Mouse (Mus musculus): ENCODE data around the gene Tm7sf3. TPM values are rescaled to one million over a fixed set of nuclear protein-coding genes. Genes with fewer than 3 reads are reported as not detected.

The Tm7sf3 gene
- polyA plus RNA-seq, 1 experiment from 2014 or later, result 26.2 TPM

DNA sequence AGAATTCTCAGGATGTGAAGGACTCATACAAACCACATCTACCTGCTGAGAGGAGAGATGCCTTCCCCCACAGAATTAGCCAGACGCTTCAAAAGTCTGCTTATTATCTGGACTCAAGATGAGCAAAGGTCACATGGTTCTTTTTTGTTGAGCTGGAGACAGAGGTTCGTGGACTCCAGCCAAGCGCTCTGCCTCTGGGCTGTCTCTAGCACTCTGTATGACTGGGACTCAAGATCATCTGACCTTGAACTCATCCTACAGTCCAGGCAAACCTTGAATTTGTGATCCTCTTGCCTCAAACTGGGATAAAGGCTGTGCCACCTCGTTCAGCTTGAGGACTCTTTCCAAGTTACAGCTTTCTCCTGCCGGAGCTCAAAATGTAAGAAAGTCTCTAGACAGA, 21.5 kb upstream of the Tm7sf3 start:
- H3K9me3 ChIP-seq (ENCODE audit: control insufficient read depth, low read length), result no peaks in the 10 kb centered on the region
- no peaks in the 10 kb centered on the region for H3K4me1 ChIP-seq (ENCODE audit: control insufficient read depth, insufficient read depth, low read length)
- ATAC-seq (ENCODE audit: low FRiP score), result no peak

DNA sequence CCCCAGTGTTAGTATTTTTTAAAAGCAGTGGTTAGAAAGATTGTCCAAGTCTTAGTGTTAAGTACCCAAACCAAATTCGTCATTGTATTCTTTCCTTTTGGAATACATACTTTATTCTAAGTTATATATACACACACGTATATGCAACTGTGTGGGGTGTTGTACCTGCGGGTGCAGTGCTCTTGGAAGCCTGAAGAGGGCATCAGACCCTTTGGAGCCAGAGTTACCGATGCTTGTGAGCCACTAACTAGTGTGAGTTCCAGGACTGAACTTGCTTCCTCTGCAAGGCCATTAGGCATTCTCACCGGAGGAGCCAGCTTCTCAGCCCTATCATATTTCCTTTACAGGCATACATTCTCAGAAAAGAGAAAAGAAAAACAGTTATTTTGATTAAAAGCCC, 20.1 kb upstream of the Tm7sf3 start:
- DNase-seq (ENCODE audit: low spot score, missing footprints), result no peak
- H3K4me2 ChIP-seq, result no peak overlapping the region
- H3K27me3 ChIP-seq (ENCODE audit: control insufficient read depth, insufficient read depth, low read length), result no peaks in the 10 kb centered on the region
- H3K4me1 ChIP-seq (ENCODE audit: control insufficient read depth, insufficient read depth, low read length), result no peaks in the 10 kb centered on the region
- H3K36me3 ChIP-seq (ENCODE audit: control insufficient read depth, insufficient read depth, low read length), result no peaks in the 10 kb centered on the region
- 41% methylated on average over 5 of the region's 5 CpGs for WGBS
- H3K9ac ChIP-seq (ENCODE audit: low read length), result no peak overlapping the region
- no peaks in the 10 kb centered on the region for H3K9me3 ChIP-seq (ENCODE audit: control insufficient read depth, low read length)
- no peak for ATAC-seq (ENCODE audit: low FRiP score)
- H3K27ac ChIP-seq (ENCODE audit: low read depth, low read length), result no peak overlapping the region
- no peak overlapping the region for H3K4me3 ChIP-seq (ENCODE audit: low read depth, low read length)

More for the DNA sequence above, 21.5 kb upstream of the Tm7sf3 start:
- no peaks in the 10 kb centered on the region for H3K27me3 ChIP-seq (ENCODE audit: control insufficient read depth, insufficient read depth, low read length)
- no peak overlapping the region for H3K4me2 ChIP-seq
- H3K27ac ChIP-seq (ENCODE audit: low read depth, low read length), result no peak overlapping the region
- no peak overlapping the region for H3K9ac ChIP-seq (ENCODE audit: low read length)
- WGBS, result 80% methylated on average over 5 of the region's 5 CpGs
- no peak for DNase-seq (ENCODE audit: low spot score, missing footprints)
- no peaks in the 10 kb centered on the region for H3K36me3 ChIP-seq (ENCODE audit: control insufficient read depth, insufficient read depth, low read length)
- no peak overlapping the region for H3K4me3 ChIP-seq (ENCODE audit: low read depth, low read length)

- Histone ChIP-seq H3K4me3 (ENCODE audit: low read depth, low read length) (no peak overlapping the region), H3K27me3 (ENCODE audit: control insufficient read depth, insufficient read depth, low read length) (no peaks in the 10 kb centered on the region), H3K4me1 (ENCODE audit: control insufficient read depth, insufficient read depth, low read length) (no peaks in the 10 kb centered on the region), H3K9me3 (ENCODE audit: control insufficient read depth, low read length) (no peaks in the 10 kb centered on the region), H3K4me2 (no peak overlapping the region), H3K27ac (ENCODE audit: low read depth, low read length) (no peak overlapping the region), H3K36me3 (ENCODE audit: control insufficient read depth, insufficient read depth, low read length) (no peaks in the 10 kb centered on the region), H3K9ac (ENCODE audit: low read length) (no peak overlapping the region)
- ATAC-seq (ENCODE audit: low FRiP score) (no peak), DNase-seq (ENCODE audit: low spot score, missing footprints) (no peak)
- WGBS, result 87% methylated on average over 5 of the region's 5 CpGs
These were observed 19.0 kb upstream of the Tm7sf3 start for GRCm38 (mm10) chr6:146661655-146662054.

DNA sequence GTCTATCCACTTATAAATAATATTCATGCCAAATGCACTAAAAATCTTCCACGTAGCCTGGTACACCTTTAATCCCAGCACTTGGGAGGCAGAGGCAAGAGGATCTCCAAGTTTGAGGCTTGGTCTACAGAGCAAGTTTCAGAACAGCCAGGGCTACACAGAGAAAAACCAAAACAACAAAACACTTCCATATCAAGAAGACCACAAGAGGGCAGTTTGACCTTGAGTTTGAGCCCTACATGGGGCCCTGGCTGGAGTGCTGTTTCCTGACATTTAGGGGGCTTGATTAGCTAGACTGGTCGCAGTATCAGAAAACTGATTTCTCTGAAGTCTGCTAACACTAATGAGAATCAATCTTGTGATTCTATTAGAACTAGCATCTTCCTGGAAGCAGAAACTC, 18.0 kb upstream of the Tm7sf3 start:
- DNase-seq (ENCODE audit: low spot score, missing footprints) (no peak), ATAC-seq (ENCODE audit: low FRiP score) (no peak)

DNA sequence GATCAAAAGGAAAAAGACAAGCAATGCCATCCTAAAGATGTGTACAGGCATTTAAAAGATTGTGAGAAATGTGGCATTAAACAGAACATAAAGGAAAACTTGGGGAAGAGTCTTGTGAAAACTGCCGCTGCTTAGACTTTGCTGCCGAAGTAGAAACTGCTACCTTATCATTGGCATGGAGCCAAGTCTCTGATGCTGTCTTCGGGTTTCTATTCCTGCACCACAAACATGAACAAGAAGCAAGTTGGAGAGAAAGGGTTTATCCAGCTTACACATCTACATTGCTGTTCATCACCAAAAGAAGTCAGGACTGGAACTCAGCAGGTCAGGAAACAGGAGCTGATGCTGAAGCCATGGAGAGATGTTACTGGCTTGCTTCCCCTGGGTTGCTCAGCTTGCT, 10.6 kb upstream of the Tm7sf3 start:
- no peak overlapping the region for H3K27ac ChIP-seq (ENCODE audit: low read depth, low read length)
- no peak overlapping the region for H3K4me2 ChIP-seq
- 89% methylated on average over 3 of the region's 3 CpGs for WGBS
- H3K9me3 ChIP-seq (ENCODE audit: control insufficient read depth, low read length), result no peaks in the 10 kb centered on the region
- ATAC-seq (ENCODE audit: low FRiP score), result no peak
- H3K9ac ChIP-seq (ENCODE audit: low read length), result no peak overlapping the region
- no peaks in the 10 kb centered on the region for H3K4me1 ChIP-seq (ENCODE audit: control insufficient read depth, insufficient read depth, low read length)
- H3K27me3 ChIP-seq (ENCODE audit: control insufficient read depth, insufficient read depth, low read length), result no peaks in the 10 kb centered on the region
- H3K36me3 ChIP-seq (ENCODE audit: control insufficient read depth, insufficient read depth, low read length), result peaks cover 2% of the 10 kb centered on the region; the same call in 1 of the 2 replicates
- DNase-seq (ENCODE audit: low spot score, missing footprints), result no peak
- no peak overlapping the region for H3K4me3 ChIP-seq (ENCODE audit: low read depth, low read length)

More for the DNA sequence above, 18.0 kb upstream of the Tm7sf3 start:
- H3K4me1 ChIP-seq (ENCODE audit: control insufficient read depth, insufficient read depth, low read length), result no peaks in the 10 kb centered on the region
- H3K4me3 ChIP-seq (ENCODE audit: low read depth, low read length), result no peak overlapping the region
- H3K4me2 ChIP-seq, result no peak overlapping the region
- no peaks in the 10 kb centered on the region for H3K27me3 ChIP-seq (ENCODE audit: control insufficient read depth, insufficient read depth, low read length)
- no peak overlapping the region for H3K9ac ChIP-seq (ENCODE audit: low read length)
- H3K27ac ChIP-seq (ENCODE audit: low read depth, low read length), result no peak overlapping the region
- H3K36me3 ChIP-seq (ENCODE audit: control insufficient read depth, insufficient read depth, low read length), result no peaks in the 10 kb centered on the region
- no peaks in the 10 kb centered on the region for H3K9me3 ChIP-seq (ENCODE audit: control insufficient read depth, low read length)
- 71% methylated on average over 2 of the region's 2 CpGs for WGBS

GRCm38 (mm10) chr6:146651431-146651830, 8.8 kb upstream of the Tm7sf3 start:
- DNase-seq (ENCODE audit: low spot score, missing footprints) (no peak), ATAC-seq (ENCODE audit: low FRiP score) (no peak)
- Histone ChIP-seq H3K27me3 (ENCODE audit: control insufficient read depth, insufficient read depth, low read length) (no peaks in the 10 kb centered on the region), H3K4me3 (ENCODE audit: low read depth, low read length) (no peak overlapping the region), H3K4me2 (no peak overlapping the region), H3K9ac (ENCODE audit: low read length) (no peak overlapping the region), H3K27ac (ENCODE audit: low read depth, low read length) (no peak overlapping the region), H3K9me3 (ENCODE audit: control insufficient read depth, low read length) (no peaks in the 10 kb centered on the region), H3K4me1 (ENCODE audit: control insufficient read depth, insufficient read depth, low read length) (no peaks in the 10 kb centered on the region), H3K36me3 (ENCODE audit: control insufficient read depth, insufficient read depth, low read length) (peaks cover 2% of the 10 kb centered on the region; the same call in 1 of the 2 replicates)

- ATAC-seq (ENCODE audit: low FRiP score), result no peak
- no peaks in the 10 kb centered on the region for H3K27me3 ChIP-seq (ENCODE audit: control insufficient read depth, insufficient read depth, low read length)
- 90% methylated on average over 2 of the region's 2 CpGs for WGBS
These were observed 7.4 kb upstream of the Tm7sf3 start for GRCm38 (mm10) chr6:146650013-146650412.

GRCm38 (mm10) chr6:146643184-146643570, 553 bp upstream of the Tm7sf3 start:
- WGBS, result 48% methylated on average over 11 of the region's 11 CpGs
- Histone ChIP-seq H3K4me1 (ENCODE audit: control insufficient read depth, insufficient read depth, low read length) (peaks cover 7% of the 10 kb centered on the region), H3K4me2 (peak overlapping the region; percentile 82), H3K36me3 (ENCODE audit: control insufficient read depth, insufficient read depth, low read length) (no peaks in the 10 kb centered on the region), H3K9me3 (ENCODE audit: control insufficient read depth, low read length) (no peaks in the 10 kb centered on the region), H3K9ac (ENCODE audit: low read length) (peak overlapping the region; percentile 95), H3K27me3 (ENCODE audit: control insufficient read depth, insufficient read depth, low read length) (no peaks in the 10 kb centered on the region), H3K4me3 (ENCODE audit: low read depth, low read length) (peak overlapping the region; percentile 77), H3K27ac (ENCODE audit: low read depth, low read length) (peak overlapping the region; percentile 69; the same call in 1 of the 2 replicates)
- ATAC-seq (ENCODE audit: low FRiP score), result no peak
- DNase-seq (ENCODE audit: low spot score, missing footprints), result no peak

More at GRCm38 (mm10) chr6:146650013-146650412, 7.4 kb upstream of the Tm7sf3 start:
- no peak for DNase-seq (ENCODE audit: low spot score, missing footprints)
- H3K9me3 ChIP-seq (ENCODE audit: control insufficient read depth, low read length), result no peaks in the 10 kb centered on the region
- H3K27ac ChIP-seq (ENCODE audit: low read depth, low read length), result no peak overlapping the region
- H3K4me1 ChIP-seq (ENCODE audit: control insufficient read depth, insufficient read depth, low read length), result no peaks in the 10 kb centered on the region
- no peak overlapping the region for H3K4me2 ChIP-seq
- H3K9ac ChIP-seq (ENCODE audit: low read length), result no peak overlapping the region
- H3K4me3 ChIP-seq (ENCODE audit: low read depth, low read length), result no peak overlapping the region
- peaks cover 2% of the 10 kb centered on the region; the same call in 1 of the 2 replicates for H3K36me3 ChIP-seq (ENCODE audit: control insufficient read depth, insufficient read depth, low read length)

DNA sequence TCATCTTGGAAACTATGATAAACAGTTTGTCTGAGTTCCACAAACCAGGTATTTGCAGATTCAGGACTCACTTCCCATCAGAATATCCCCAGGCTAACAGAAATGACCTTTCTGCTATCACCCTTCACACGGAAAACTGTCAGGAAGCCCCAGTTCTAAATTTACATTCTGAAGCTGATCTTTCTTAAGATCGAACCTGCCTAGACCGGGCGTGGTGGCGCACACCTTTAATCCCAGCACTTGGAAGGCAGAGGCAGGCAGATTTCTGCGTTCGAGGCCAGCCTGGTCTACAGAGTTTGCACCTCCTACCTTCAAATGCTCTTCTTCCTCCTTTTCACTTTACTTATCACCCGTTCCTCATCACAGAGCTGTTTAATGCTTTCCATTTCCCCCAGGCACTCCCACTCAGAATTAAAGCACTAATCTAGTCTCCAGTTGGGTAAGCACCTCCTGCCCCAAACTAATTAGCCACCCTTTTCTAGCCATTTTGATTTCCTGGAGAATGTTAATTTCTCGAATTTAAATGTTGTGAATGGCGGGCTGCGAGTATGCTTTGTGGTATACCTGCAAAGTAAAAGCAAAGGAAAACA, 908 bp downstream of the Tm7sf3 start:
- Histone ChIP-seq H3K4me3 (ENCODE audit: low read depth, low read length) (peak overlapping the region; percentile 77), H3K4me1 (ENCODE audit: control insufficient read depth, insufficient read depth, low read length) (peaks cover 7% of the 10 kb centered on the region), H3K27ac (ENCODE audit: low read depth, low read length) (no peak overlapping the region; the same call in 1 of the 2 replicates), H3K9ac (ENCODE audit: low read length) (peak overlapping the region; percentile 95), H3K27me3 (ENCODE audit: control insufficient read depth, insufficient read depth, low read length) (no peaks in the 10 kb centered on the region), H3K36me3 (ENCODE audit: control insufficient read depth, insufficient read depth, low read length) (no peaks in the 10 kb centered on the region), H3K9me3 (ENCODE audit: control insufficient read depth, low read length) (no peaks in the 10 kb centered on the region), H3K4me2 (peak overlapping the region; percentile 82)
- ATAC-seq (ENCODE audit: low FRiP score) (peak; percentile 2; the same call in 1 of the 2 replicates), DNase-seq (ENCODE audit: low spot score, missing footprints) (no peak)
- 69% methylated on average over 11 of the region's 11 CpGs for WGBS
